Mouse (Mus musculus): ENCODE data around the gene Dhx58. TPM values are rescaled to one million over a fixed set of nuclear protein-coding genes. Genes with fewer than 3 reads are reported as not detected.

Dhx58 gene
- polyA plus RNA-seq, 1 experiment from 2014 or later = 42.8 TPM

DNA sequence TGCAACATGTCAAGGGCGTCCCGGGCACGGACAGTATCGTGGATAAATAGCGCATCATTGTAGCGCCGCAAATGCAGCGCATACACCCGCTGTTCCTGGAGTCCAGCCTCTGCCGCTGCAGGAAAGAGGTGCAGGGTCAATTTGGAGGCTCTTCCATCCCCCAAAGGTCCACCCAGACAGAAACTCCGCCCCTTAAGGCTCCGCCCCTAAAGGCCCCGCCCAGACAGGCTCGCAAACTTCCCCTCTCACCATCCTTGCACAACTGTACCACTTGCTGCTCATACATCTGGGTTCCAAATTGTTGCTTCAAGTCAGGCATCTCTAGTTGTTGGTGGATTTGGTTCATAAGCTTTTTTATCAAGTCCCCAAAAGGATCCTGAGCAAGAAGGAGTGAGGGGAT lies 2.8 kb downstream of the Dhx58 start:
- Histone ChIP-seq H3K36me3 (ENCODE audit: inconsistent target) (peaks cover 71% of the 10 kb centered on the region), H3K79me2 (ENCODE audit: inconsistent target) (peaks cover 27% of the 10 kb centered on the region), H3K4me3 (ENCODE audit: inconsistent target) (no peak overlapping the region), H3K27ac (0 out of 2 replicates have a peak overlapping the region, but pooled peaks have one; percentile 94)
- WGBS (ENCODE audit: missing documents) = 40% methylated on average over 14 of the region's 14 CpGs

DNA sequence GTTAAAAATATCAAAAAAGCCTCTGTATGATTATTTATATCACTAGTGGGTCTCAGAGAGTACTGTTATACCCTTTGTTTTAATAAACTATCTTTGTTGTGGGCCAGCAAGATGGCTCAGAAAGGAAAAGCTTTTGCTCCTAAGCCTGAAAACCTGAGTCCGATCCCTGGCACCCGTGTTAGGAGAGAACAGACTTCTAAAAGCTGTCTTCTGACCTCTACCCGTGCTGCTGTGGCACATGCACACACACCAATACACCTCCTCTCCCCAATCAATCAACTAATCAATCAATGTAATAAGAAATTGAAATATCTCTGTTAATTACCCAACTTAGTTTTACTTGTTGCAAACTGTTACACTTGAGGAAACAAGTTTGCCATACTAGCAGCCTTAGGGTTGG lies 3.4 kb downstream of the Dhx58 start:
- peaks cover 27% of the 10 kb centered on the region for H3K79me2 ChIP-seq (ENCODE audit: inconsistent target)
- peaks cover 71% of the 10 kb centered on the region for H3K36me3 ChIP-seq (ENCODE audit: inconsistent target)
- WGBS (ENCODE audit: missing documents) = 95% methylated on average over 3 of the region's 3 CpGs
- no peak overlapping the region for H3K4me3 ChIP-seq (ENCODE audit: inconsistent target)
- no peak overlapping the region for H3K27ac ChIP-seq

DNA sequence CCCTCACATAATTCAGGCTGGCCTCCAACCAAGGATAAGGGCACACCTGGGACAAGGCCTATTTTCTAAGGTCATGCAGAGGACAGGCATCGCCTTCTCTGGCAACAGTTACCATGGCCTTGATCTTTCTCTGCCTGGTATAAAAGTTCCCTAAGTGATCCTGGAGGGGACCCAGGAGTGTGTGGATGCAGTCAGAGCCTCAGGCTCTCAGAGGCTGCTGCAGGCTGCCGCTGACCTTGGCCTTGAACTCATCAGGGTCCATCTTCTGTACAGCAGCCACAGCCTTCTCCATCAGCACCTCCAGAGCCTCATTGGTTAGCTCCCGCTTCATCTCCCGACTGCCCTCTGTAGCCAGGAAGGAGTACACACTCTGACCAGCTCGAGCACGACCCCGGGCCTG lies 6.2 kb downstream of the Dhx58 start:
- WGBS (ENCODE audit: missing documents) = 90% methylated on average over 7 of the region's 7 CpGs
- peaks cover 15% of the 10 kb centered on the region for H3K79me2 ChIP-seq (ENCODE audit: inconsistent target)
- H3K27ac ChIP-seq = no peak overlapping the region
- H3K4me3 ChIP-seq (ENCODE audit: inconsistent target) = no peak overlapping the region
- peaks cover 74% of the 10 kb centered on the region for H3K36me3 ChIP-seq (ENCODE audit: inconsistent target)

- Histone ChIP-seq H3K4me3 (ENCODE audit: inconsistent target) (no peak overlapping the region), H3K79me2 (ENCODE audit: inconsistent target) (no peaks in the 10 kb centered on the region), H3K36me3 (ENCODE audit: inconsistent target) (peaks cover 52% of the 10 kb centered on the region), H3K27ac (no peak overlapping the region)
- WGBS (ENCODE audit: missing documents) = 49% methylated on average over 5 of the region's 5 CpGs
Measured at GRCm38 (mm10) chr11:100694926-100695325, 9.1 kb downstream of the Dhx58 start.

DNA sequence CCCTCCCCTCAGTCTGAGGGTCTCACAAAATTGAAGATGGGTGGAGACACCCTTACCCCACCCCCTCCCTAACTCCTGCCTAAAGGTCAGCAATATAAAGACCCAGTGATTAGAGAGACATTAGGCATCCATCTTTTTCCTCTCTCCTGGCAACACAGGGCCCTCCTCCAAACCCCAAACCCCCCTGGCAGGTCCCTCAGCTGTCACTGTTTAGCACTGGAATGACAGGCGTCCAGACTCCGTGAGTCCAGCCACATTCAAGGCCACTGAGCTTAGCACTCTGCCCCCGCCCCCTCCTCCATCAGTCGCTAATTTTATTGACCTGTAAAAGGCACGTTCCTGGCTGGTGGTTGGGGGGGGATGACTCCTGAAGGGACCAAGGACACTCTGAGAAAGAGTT lies 10.9 kb downstream of the Dhx58 start:
- Histone ChIP-seq H3K4me3 (ENCODE audit: inconsistent target) (no peak overlapping the region), H3K36me3 (ENCODE audit: inconsistent target) (peaks cover 36% of the 10 kb centered on the region), H3K79me2 (ENCODE audit: inconsistent target) (no peaks in the 10 kb centered on the region), H3K27ac (no peak overlapping the region)
- WGBS (ENCODE audit: missing documents) = 67% methylated on average over 5 of the region's 5 CpGs

DNA sequence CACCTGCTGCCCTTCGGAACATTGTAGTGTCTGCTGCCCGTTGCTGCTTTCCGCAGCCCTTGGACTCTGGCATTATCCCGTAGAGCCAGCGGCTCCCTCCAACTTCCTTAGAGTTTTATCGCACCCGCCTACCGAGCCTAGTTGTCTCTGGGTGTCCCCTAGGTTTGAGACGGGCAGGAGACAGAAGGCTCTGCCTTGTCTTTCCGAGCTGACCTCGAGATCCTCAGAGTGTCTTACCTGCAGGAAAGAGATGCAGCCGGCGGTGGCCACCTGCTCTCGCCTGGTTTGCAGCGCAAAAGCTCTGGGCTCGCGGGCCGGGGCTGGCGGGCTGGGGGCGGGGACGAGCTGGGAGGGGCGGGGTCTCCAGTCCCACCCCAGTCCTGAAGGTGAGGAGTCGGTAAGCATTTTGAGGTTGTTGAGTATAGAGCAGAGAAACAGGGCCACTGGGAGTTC lies 11.9 kb downstream of the Dhx58 start, which contains the start of gene Zfp385c:
Gene Zfp385c, minus strand, starts transcription at position 292 of the 453 bp plus-strand sequence.
- peaks cover 26% of the 10 kb centered on the region for H3K36me3 ChIP-seq (ENCODE audit: inconsistent target)
- H3K27ac ChIP-seq = no peak within 1 kb of the TSS
- no peak within 1 kb of the TSS for H3K4me3 ChIP-seq (ENCODE audit: inconsistent target)
- 5% methylated on average over 22 of the region's 23 CpGs for WGBS (ENCODE audit: missing documents)
- no peaks in the 10 kb centered on the region for H3K79me2 ChIP-seq (ENCODE audit: inconsistent target)

GRCm38 (mm10) chr11:100690389-100690788 lies 13.7 kb downstream of the Dhx58 start:
- 96% methylated on average over 5 of the region's 7 CpGs for WGBS (ENCODE audit: missing documents)
- Histone ChIP-seq H3K27ac (no peak overlapping the region), H3K36me3 (ENCODE audit: inconsistent target) (peaks cover 10% of the 10 kb centered on the region), H3K4me3 (ENCODE audit: inconsistent target) (no peak overlapping the region), H3K79me2 (ENCODE audit: inconsistent target) (no peaks in the 10 kb centered on the region)

GRCm38 (mm10) chr11:100688443-100688842 lies 15.6 kb downstream of the Dhx58 start:
- no peaks in the 10 kb centered on the region for H3K79me2 ChIP-seq (ENCODE audit: inconsistent target)
- H3K36me3 ChIP-seq (ENCODE audit: inconsistent target) = no peaks in the 10 kb centered on the region
- no peak overlapping the region for H3K4me3 ChIP-seq (ENCODE audit: inconsistent target)
- 93% methylated on average over 4 of the region's 4 CpGs for WGBS (ENCODE audit: missing documents)
- H3K27ac ChIP-seq = no peak overlapping the region

- H3K4me3 ChIP-seq (ENCODE audit: inconsistent target) = no peak overlapping the region
- no peak overlapping the region for H3K27ac ChIP-seq
- no peaks in the 10 kb centered on the region for H3K79me2 ChIP-seq (ENCODE audit: inconsistent target)
- H3K36me3 ChIP-seq (ENCODE audit: inconsistent target) = no peaks in the 10 kb centered on the region
- WGBS (ENCODE audit: missing documents) = 90% methylated on average over 7 of the region's 7 CpGs
Measured at GRCm38 (mm10) chr11:100687265-100687664, 16.8 kb downstream of the Dhx58 start.

DNA sequence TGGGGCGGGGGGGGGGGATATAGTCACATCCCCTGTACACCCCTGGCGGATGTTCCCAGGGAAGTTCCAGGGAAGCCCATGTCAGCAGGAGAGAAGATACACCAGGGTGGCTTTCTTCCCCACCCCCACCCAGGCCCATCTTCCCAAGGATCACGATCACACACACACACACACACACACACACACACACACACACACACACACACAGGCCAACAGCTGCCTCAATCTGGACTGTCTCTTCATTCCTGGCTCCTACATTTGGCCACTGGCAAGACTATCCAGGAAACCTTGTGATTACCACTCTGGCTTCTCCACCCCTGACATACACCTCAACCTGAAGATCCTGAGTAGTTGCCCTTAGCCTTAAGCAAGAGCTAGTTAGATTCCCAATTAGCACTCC lies 18.7 kb downstream of the Dhx58 start:
- WGBS (ENCODE audit: missing documents) = 92% methylated on average over 2 of the region's 3 CpGs

GRCm38 (mm10) chr11:100684084-100684483 lies 20.0 kb downstream of the Dhx58 start:
- H3K36me3 ChIP-seq (ENCODE audit: inconsistent target) = no peaks in the 10 kb centered on the region
- no peak overlapping the region for H3K27ac ChIP-seq
- H3K4me3 ChIP-seq (ENCODE audit: inconsistent target) = no peak overlapping the region
- no peaks in the 10 kb centered on the region for H3K79me2 ChIP-seq (ENCODE audit: inconsistent target)
- WGBS (ENCODE audit: missing documents) = 92% methylated on average over 2 of the region's 2 CpGs

More for the DNA sequence above, 18.7 kb downstream of the Dhx58 start:
- H3K27ac ChIP-seq = no peak overlapping the region
- no peak overlapping the region for H3K4me3 ChIP-seq (ENCODE audit: inconsistent target)
- H3K36me3 ChIP-seq (ENCODE audit: inconsistent target) = no peaks in the 10 kb centered on the region
- no peaks in the 10 kb centered on the region for H3K79me2 ChIP-seq (ENCODE audit: inconsistent target)

GRCm38 (mm10) chr11:100682526-100682925 lies 21.5 kb downstream of the Dhx58 start:
- Histone ChIP-seq H3K36me3 (ENCODE audit: inconsistent target) (no peaks in the 10 kb centered on the region), H3K4me3 (ENCODE audit: inconsistent target) (no peak overlapping the region), H3K27ac (no peak overlapping the region), H3K79me2 (ENCODE audit: inconsistent target) (no peaks in the 10 kb centered on the region)
- WGBS (ENCODE audit: missing documents) = 77% methylated on average over 5 of the region's 5 CpGs

DNA sequence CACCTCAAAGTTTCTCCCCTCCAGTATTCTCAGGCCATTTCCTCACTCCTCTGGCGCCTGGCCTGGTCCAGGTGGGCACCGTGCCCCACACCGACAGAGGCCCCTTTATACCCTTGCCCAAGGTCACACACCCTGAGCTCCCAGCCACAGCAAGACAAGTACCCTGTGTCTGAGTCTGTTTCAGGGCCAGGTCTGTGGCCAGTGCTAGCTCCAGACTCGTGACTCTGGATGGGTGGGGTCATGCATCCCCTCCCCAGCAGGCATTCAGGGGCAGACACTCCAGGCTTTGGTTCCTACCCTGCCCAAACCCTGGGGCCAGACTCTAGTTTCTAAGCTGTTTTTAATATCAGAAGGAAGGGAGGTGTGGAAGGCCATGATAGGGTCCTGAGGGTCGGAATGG lies 22.2 kb downstream of the Dhx58 start:
- Histone ChIP-seq H3K36me3 (ENCODE audit: inconsistent target) (no peaks in the 10 kb centered on the region), H3K27ac (no peak overlapping the region), H3K79me2 (ENCODE audit: inconsistent target) (no peaks in the 10 kb centered on the region), H3K4me3 (ENCODE audit: inconsistent target) (no peak overlapping the region)
- 92% methylated on average over 5 of the region's 5 CpGs for WGBS (ENCODE audit: missing documents)

DNA sequence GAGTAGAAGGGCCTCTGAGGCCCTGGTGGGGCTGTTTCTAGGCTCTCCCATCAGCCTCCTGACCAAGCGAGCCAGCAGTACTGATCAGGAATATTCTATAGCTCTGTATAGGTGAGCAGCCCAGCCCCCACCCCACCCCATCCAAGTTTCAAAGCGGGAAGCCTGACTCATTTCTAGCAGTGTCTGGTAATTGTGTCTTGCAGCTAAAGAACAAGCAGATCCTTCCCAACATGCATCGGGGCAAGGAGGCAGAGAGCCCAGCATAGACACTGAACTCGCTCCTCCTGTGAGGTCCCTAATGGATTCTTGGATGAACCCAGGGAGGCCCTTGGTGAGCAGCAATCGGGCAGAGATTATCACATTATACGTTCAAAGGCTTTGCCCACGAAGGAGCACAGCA lies 26.3 kb downstream of the Dhx58 start:
- Histone ChIP-seq H3K27ac (no peak overlapping the region), H3K4me3 (ENCODE audit: inconsistent target) (no peak overlapping the region), H3K36me3 (ENCODE audit: inconsistent target) (no peaks in the 10 kb centered on the region), H3K79me2 (ENCODE audit: inconsistent target) (no peaks in the 10 kb centered on the region)
- 92% methylated on average over 7 of the region's 7 CpGs for WGBS (ENCODE audit: missing documents)

GRCm38 (mm10) chr11:100673169-100673568 lies 30.9 kb downstream of the Dhx58 start:
- 29% methylated on average over 22 of the region's 23 CpGs for WGBS (ENCODE audit: missing documents)

DNA sequence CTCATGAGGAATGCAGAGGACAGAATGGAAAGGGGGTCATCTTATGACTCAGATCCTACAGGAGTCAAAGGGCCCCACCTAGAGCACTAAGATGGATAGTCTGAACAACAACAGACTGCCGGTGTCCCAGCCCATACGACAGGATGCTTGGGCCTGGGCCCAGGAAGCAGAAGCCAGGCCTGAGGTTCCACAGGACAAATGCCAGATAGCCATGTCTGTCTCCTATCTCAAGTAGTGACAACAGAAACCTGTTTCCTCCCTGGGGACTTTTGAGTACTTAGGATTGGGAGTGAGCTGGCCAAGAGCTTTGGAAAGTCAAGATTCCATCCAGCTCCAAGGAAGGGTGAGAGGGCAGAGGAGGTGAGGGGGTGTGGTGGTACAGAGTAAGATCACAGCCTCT lies 32.1 kb downstream of the Dhx58 start:
- Histone ChIP-seq H3K4me3 (ENCODE audit: inconsistent target) (no peak overlapping the region), H3K27ac (no peak overlapping the region), H3K79me2 (ENCODE audit: inconsistent target) (no peaks in the 10 kb centered on the region), H3K36me3 (ENCODE audit: inconsistent target) (no peaks in the 10 kb centered on the region)
- WGBS (ENCODE audit: missing documents) = 80% methylated on average over 2 of the region's 2 CpGs

More at GRCm38 (mm10) chr11:100673169-100673568, 30.9 kb downstream of the Dhx58 start:
- Histone ChIP-seq H3K4me3 (ENCODE audit: inconsistent target) (no peak overlapping the region), H3K36me3 (ENCODE audit: inconsistent target) (no peaks in the 10 kb centered on the region), H3K79me2 (ENCODE audit: inconsistent target) (no peaks in the 10 kb centered on the region), H3K27ac (no peak overlapping the region)
